Mouse (Mus musculus): ENCODE measurements around the gene Actr8.

DNA sequence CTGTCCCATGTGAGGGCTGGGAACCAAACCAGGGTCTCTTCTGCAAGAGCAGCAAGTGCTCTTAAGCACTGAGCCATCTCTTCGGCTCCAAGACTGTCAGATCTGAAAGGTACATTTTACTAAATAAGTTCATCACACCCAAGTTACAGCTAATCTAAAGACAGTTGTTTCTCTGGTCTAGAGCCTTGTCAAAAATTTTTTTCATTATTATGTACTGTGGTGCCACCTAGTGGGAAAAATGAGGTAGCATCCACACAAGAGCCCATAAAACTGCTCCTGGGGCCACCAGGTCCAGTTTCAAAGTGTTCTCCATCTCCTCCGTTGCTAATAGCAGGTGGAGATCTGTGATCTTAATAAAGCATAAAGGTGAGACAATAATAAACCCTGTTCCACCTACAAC is 37.3 kb upstream of the Actr8 start:
- TF ChIP-seq CTCF (IDR thresholded peaks at IDR 0.05; ENCODE audit: low read depth): peak; percentile 46
- no peak for TF ChIP-seq EP300 (IDR thresholded peaks at IDR 0.05; ENCODE audit: low read depth)

Data from liver, embryonic 14.5 days (tissue).